ENCODE assay signal across 8 mouse cellular contexts in genomic region chr5:51553671-51554070, GRCm38 (mm10). TPM values are rescaled to one million over a fixed set of nuclear protein-coding genes. Genes with fewer than 3 reads are reported as not detected.
DNase-seq lines count a peak whose midpoint lies in the region; ATAC-seq and TF ChIP-seq lines count a peak whose summit lies in the region.

No protein-coding gene starts in this region.

- H3K79me2 ChIP-seq in myocyte (ENCODE audit: control insufficient read depth, insufficient read depth): no peaks in the 10 kb centered on the region

- H3K36me3 ChIP-seq in intestine, embryonic 15.5 days: no peaks in the 10 kb centered on the region
- H3K36me3 ChIP-seq in liver, embryonic 11.5 days (ENCODE audit: control insufficient read depth, insufficient read depth, low read length): no peaks in the 10 kb centered on the region
- no peaks in the 10 kb centered on the region for H3K36me3 ChIP-seq in myocyte (ENCODE audit: control insufficient read depth, insufficient read depth)

- TF ChIP-seq CTCF in cortical plate, adult 2 months (IDR thresholded peaks at IDR 0.05; ENCODE audit: extremely low read depth, insufficient read depth, low read length): no peak

- no peak overlapping the region for H3K9ac ChIP-seq in intestine, embryonic 15.5 days
- no peak overlapping the region for H3K9ac ChIP-seq in liver, embryonic 11.5 days (ENCODE audit: low read depth, low read length)

- DNase-seq in spleen, postnatal 36 days (ENCODE audit: low spot score in 2 of 2): peak; percentile 19 to 27
- DNase-seq in spleen, postnatal 14 days (ENCODE audit: low spot score in 2 of 2): no peak
- peak; percentile 38 for DNase-seq in gastrocnemius, postnatal 25 days
- DNase-seq in liver, embryonic 11.5 days (ENCODE audit: low spot score): peak; percentile 34
- no peak for DNase-seq in urinary bladder, postnatal 4 days (ENCODE audit: low spot score in 2 of 2)

- ATAC-seq in intestine, embryonic 15.5 days: peak; percentile 90
- peak; percentile 53 for ATAC-seq in liver, embryonic 11.5 days (replicated peaks; ENCODE audit: low FRiP score)

- peaks cover 4% of the 10 kb centered on the region; the same call in 1 of the 2 replicates for H3K4me1 ChIP-seq in cortical plate, adult 2 months (ENCODE audit: control insufficient read depth, insufficient read depth, low read length)
- 0 out of 2 replicates have a peak, but pooled peaks cover 7% of the 10 kb centered on the region for H3K4me1 ChIP-seq in intestine, embryonic 15.5 days (replicated peaks)
- no peaks in the 10 kb centered on the region for H3K4me1 ChIP-seq in liver, embryonic 11.5 days (replicated peaks; ENCODE audit: control insufficient read depth, insufficient read depth, low read length)

- H3K4me2 ChIP-seq in intestine, embryonic 15.5 days (replicated peaks): peak overlapping the region; percentile 64
- H3K4me2 ChIP-seq in liver, embryonic 11.5 days: peak overlapping the region; percentile 54
- H3K4me2 ChIP-seq in myocyte (ENCODE audit: low read depth): peak overlapping the region; percentile 81

- TF ChIP-seq POLR2A in cortical plate, adult 2 months (IDR thresholded peaks at IDR 0.05; ENCODE audit: extremely low read depth, insufficient read depth, low read length): no peak
- TF ChIP-seq POLR2A in myocyte (IDR thresholded peaks at IDR 0.05; ENCODE audit: insufficient read length, low read depth): peak; percentile 27

- H3ac ChIP-seq in myocyte (ENCODE audit: control insufficient read depth, insufficient read length): no peak overlapping the region

- 3% methylated on average over 5 of the region's 5 CpGs for WGBS in intestine, embryonic 15.5 days
- WGBS in liver, embryonic 11.5 days: 16% methylated on average over 5 of the region's 5 CpGs

- no peaks in the 10 kb centered on the region for H3K27me3 ChIP-seq in intestine, embryonic 15.5 days (replicated peaks)
- H3K27me3 ChIP-seq in liver, embryonic 11.5 days (replicated peaks; ENCODE audit: control insufficient read depth, insufficient read depth, low read length): no peaks in the 10 kb centered on the region
- no peaks in the 10 kb centered on the region for H3K27me3 ChIP-seq in myocyte (ENCODE audit: control insufficient read depth, insufficient read depth, insufficient read length)

- peak overlapping the region; percentile 48 for H3K4me3 ChIP-seq in cortical plate, adult 2 months (ENCODE audit: insufficient read depth, low read length)
- peak overlapping the region; percentile 54 for H3K4me3 ChIP-seq in intestine, embryonic 15.5 days (replicated peaks)
- peak overlapping the region; percentile 44; the same call in 1 of the 2 replicates for H3K4me3 ChIP-seq in liver, embryonic 11.5 days (ENCODE audit: low read depth, low read length)
- peak overlapping the region; percentile 66 for H3K4me3 ChIP-seq in myocyte

- no peak overlapping the region for H3K27ac ChIP-seq in cortical plate, adult 2 months (ENCODE audit: insufficient read depth, low read length)
- H3K27ac ChIP-seq in intestine, embryonic 15.5 days: peak overlapping the region; percentile 87
- H3K27ac ChIP-seq in liver, embryonic 11.5 days (ENCODE audit: low read depth, low read length): no peak overlapping the region

- H3K9me3 ChIP-seq in intestine, embryonic 15.5 days: no peaks in the 10 kb centered on the region
- no peaks in the 10 kb centered on the region for H3K9me3 ChIP-seq in liver, embryonic 11.5 days (ENCODE audit: control insufficient read depth, low read length)

TF ChIP-seq in myocyte, 11 proteins besides CTCF, POLR2A, EP300 and RAD21:
- TF ChIP-seq USF1 (IDR thresholded peaks at IDR 0.05; ENCODE audit: low read depth) (peak; percentile 60), E2F4 (IDR thresholded peaks at IDR 0.05; ENCODE audit: insufficient read depth) (no peak), MYOD1 (IDR thresholded peaks at IDR 0.05; ENCODE audit: control insufficient read depth in 1 of 3, insufficient read length in 2 of 3, low read depth in 2 of 3) (peak in 2 of 3 experiments; percentile 6 to 38)

RNA-seq across cellular contexts. Expression of gene Ppargc1a, which starts 13.9 kb away (rescaled TPM):
- polyA plus RNA-seq in cortical plate, adult 2 months (2012; rRNA removed): 19.6 and 22.0 TPM in 2 replicates
- total RNA-seq in gastrocnemius, postnatal 25 days (2021): 10 to 100 TPM; 28.9 to 96.0 TPM
- polyA plus RNA-seq in intestine, embryonic 15.5 days (2015; fragmentation: Nextera tagmentation; extraction: Ambion mirVana): 6.9 and 7.1 TPM in 2 replicates
- 3.2 and 3.4 TPM in 2 replicates for polyA plus RNA-seq in liver, embryonic 11.5 days (2014; fragmentation: Nextera tagmentation; extraction: Ambion mirVana)
- 2.1 TPM for polyA plus RNA-seq in myocyte (2012; fragmentation: generic; extraction: Trizol)

Comparison
In these comparisons a context has a peak if more than half of its experiments do, and no peak if none do; other contexts are left out.
1. DNase-seq: peak in spleen, postnatal 36 days (2 of 2), gastrocnemius, postnatal 25 days (single experiment) and liver, embryonic 11.5 days (single experiment); none in spleen, postnatal 14 days (0 of 2) and urinary bladder, postnatal 4 days (0 of 2).
2. Peak in every context shown above with its lines, with median percentiles within 50 percentile points of each other: H3K4me3 ChIP-seq and H3K4me2 ChIP-seq.